Mouse (Mus musculus): Measurements from ENCODE around the gene Teddm1b. TPM values are rescaled to one million over a fixed set of nuclear protein-coding genes. Genes with fewer than 3 reads are reported as not detected.
A peak's percentile ranks its signal among the peaks of the same experiment; 100 is the strongest.
"Not testable (repeated sequence)": the region's sequence is repeated elsewhere in the genome, so short reads cannot be mapped to it uniquely, and the experiment has no call there.

The Teddm1b gene
- polyA plus RNA-seq (2015; fragmentation: Nextera tagmentation; extraction: Ambion mirVana): 1.1 and 1.4 TPM in 2 replicates

DNA sequence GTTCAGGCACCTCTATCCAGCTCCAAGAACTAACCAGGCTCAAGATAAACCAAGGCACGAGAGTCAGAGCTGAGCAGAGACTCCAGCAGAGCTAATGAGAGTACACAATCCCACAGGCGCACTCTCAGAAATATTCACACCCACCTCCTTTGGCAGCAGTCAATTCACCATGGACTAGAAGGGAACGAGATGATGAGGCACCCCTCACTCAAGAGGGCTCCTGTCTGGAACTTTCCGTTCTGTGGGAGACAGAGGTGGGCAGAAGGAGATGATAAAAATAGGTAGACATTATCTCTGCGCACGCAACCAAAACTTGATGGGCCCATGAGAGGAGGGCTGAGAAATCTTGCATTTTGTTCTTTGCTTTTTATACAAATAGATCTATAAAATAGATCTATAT, at the start of gene Teddm1b:
Gene Teddm1b, plus strand, starts transcription at position 301 of the 400 bp plus-strand sequence.
- Histone ChIP-seq H3K27me3 (no peaks in the 10 kb centered on the region), H3K4me2 (replicated peaks) (no peak within 1 kb of the TSS), H3K36me3 (no peaks in the 10 kb centered on the region), H3K27ac (no peak within 1 kb of the TSS), H3K4me1 (replicated peaks) (no peaks in the 10 kb centered on the region), H3K4me3 (replicated peaks) (no peak within 1 kb of the TSS), H3K9me3 (no peaks in the 10 kb centered on the region), H3K9ac (replicated peaks) (no peak within 1 kb of the TSS)
- no peak for ATAC-seq
- WGBS: 91% methylated on average over 6 of the region's 6 CpGs

DNA sequence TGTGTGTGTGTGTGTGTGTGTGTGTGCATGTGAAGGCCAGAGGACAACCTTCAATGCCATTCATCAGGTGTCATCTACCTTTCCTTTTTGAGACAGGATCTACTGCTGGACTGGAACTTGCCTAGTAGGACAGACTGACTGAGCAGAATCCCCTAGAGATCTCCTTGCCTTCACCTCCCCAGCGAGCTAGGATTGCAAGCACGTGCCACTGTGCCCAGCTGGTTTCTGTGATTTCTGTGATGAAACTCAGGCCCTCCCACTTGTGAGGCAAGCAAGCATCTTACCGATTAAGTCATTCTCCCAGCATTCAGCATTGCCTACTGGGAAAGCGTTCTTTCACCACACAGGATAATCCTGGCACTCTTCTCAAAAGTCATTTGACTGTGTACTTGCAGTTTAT, 43.4 kb upstream of the Teddm1b start:
- no peaks in the 10 kb centered on the region for H3K4me1 ChIP-seq (replicated peaks)
- H3K36me3 ChIP-seq: no peaks in the 10 kb centered on the region
- no peak overlapping the region for H3K9ac ChIP-seq (replicated peaks)
- H3K4me3 ChIP-seq (replicated peaks): no peak overlapping the region
- WGBS: 75% methylated on average over 4 of the region's 4 CpGs
- no peak overlapping the region for H3K27ac ChIP-seq
- H3K4me2 ChIP-seq (replicated peaks): no peak overlapping the region
- H3K9me3 ChIP-seq: no peaks in the 10 kb centered on the region
- no peak for ATAC-seq
- no peaks in the 10 kb centered on the region for H3K27me3 ChIP-seq

DNA sequence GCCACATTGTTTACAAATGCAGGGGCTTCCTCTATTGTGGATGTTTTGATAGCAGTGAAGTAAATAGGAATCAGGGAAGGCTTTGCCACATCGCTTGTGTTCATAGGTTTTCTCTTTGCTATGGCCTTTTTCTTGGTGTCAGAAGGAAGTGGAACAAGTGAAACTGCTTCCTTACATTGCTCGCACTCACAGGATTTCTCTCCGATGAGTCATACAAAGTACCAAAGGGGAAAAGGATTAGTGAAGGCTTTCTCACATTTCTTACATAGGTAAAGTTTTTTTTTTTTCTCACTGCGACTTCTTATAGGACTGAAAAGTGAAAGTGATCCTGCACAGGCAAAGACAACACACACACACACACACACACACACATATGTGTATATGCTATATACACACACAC, 38.1 kb upstream of the Teddm1b start:
- H3K4me3 ChIP-seq (replicated peaks): no peak overlapping the region
- no peak overlapping the region for H3K9ac ChIP-seq (replicated peaks)
- 94% methylated on average over 4 of the region's 4 CpGs for WGBS
- H3K27ac ChIP-seq: no peak overlapping the region
- no peaks in the 10 kb centered on the region for H3K27me3 ChIP-seq
- H3K36me3 ChIP-seq: no peaks in the 10 kb centered on the region
- no peak for ATAC-seq
- no peaks in the 10 kb centered on the region for H3K9me3 ChIP-seq
- H3K4me2 ChIP-seq (replicated peaks): no peak overlapping the region
- no peaks in the 10 kb centered on the region for H3K4me1 ChIP-seq (replicated peaks)

DNA sequence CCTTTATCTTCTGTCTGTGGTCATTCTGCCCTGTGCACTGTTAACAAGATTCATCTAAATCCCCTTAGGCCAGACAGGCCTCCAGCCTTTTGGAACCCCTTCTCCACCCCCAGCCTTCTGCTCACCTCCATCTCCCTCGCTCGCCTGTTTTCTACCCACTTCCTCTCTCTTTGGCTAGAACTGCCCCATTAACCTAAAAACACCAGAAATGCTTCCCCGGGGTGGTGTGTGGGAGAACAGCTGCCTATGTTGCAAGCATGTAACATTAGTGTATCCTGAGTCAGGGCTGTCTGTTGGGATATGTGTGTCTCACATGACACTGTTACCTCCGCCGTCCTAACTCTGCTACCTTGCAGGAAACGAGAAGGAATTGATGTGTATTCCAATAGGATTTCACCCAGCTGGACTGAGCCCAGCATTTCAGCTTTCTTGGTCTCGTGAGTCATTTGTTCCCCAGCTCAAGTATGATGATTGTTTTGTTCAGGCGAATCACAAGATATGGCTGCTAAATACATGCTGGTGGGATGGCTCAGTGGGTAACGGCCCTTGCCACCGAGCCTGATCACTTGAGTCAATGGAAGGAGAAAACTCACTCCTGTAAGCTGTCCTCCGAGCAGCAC, 31.9 kb upstream of the Teddm1b start:
- WGBS: 90% methylated on average over 11 of the region's 11 CpGs
- ATAC-seq: no peak

DNA sequence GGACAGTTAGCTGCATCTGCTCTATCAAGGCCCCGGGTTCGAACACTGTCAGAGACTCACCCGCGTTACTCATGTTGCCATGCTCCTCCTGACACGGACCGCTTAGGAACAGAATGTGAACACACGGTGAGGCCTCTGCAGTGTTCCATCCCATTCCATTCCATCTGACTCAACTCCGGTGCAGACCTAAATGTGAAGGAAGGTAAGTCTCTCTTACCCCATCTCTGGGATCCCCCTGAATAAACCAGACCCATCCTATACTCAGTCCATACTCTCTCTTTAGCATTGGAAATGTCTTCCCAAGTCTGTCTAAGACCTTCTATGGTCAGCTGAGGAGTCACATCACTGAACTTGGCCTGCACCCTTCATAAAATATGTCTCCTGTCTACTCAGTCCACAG, 30.1 kb upstream of the Teddm1b start, which contains the start of gene Rgsl1:
Gene Rgsl1, minus strand, starts transcription at position 101 of the 400 bp plus-strand sequence.
- no peak for ATAC-seq
- H3K9ac ChIP-seq (replicated peaks): no peak within 1 kb of the TSS
- no peak within 1 kb of the TSS for H3K4me2 ChIP-seq (replicated peaks)
- no peaks in the 10 kb centered on the region for H3K27me3 ChIP-seq
- 96% methylated on average over 8 of the region's 8 CpGs for WGBS
- no peaks in the 10 kb centered on the region; the same call in 1 of the 2 replicates for H3K4me1 ChIP-seq (replicated peaks)
- no peak within 1 kb of the TSS for H3K4me3 ChIP-seq (replicated peaks)
- no peaks in the 10 kb centered on the region for H3K36me3 ChIP-seq
- H3K27ac ChIP-seq: no peak within 1 kb of the TSS
- no peaks in the 10 kb centered on the region for H3K9me3 ChIP-seq

More for the DNA sequence above, 31.9 kb upstream of the Teddm1b start:
- Histone ChIP-seq H3K27me3 (no peaks in the 10 kb centered on the region), H3K4me1 (replicated peaks) (no peaks in the 10 kb centered on the region; the same call in 1 of the 2 replicates), H3K9ac (replicated peaks) (no peak overlapping the region), H3K4me3 (replicated peaks) (no peak overlapping the region), H3K27ac (no peak overlapping the region), H3K9me3 (no peaks in the 10 kb centered on the region), H3K4me2 (replicated peaks) (no peak overlapping the region), H3K36me3 (no peaks in the 10 kb centered on the region)

DNA sequence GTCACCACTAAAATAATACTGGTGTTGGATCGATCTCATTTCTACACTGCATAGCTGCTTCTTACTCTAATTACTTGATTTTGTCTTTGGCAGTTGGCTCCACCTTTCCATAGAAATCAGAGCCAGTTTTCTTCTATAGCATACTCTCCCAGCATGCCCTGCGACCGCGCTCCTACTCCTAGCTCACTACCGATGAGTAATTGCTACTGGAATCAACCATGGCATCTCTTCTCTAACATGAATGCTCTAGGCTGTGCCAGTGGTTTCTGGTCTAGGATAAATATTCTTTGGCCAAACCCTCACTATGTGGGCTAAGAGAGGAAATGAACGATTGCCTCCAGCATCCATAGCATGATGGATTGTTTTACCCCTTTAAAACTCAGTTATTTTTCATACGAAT, 27.7 kb upstream of the Teddm1b start:
- Histone ChIP-seq H3K36me3 (no peaks in the 10 kb centered on the region), H3K27ac (no peak overlapping the region), H3K27me3 (no peaks in the 10 kb centered on the region), H3K4me2 (replicated peaks) (no peak overlapping the region), H3K9me3 (no peaks in the 10 kb centered on the region), H3K4me3 (replicated peaks) (no peak overlapping the region), H3K4me1 (replicated peaks) (no peaks in the 10 kb centered on the region; the same call in 1 of the 2 replicates), H3K9ac (replicated peaks) (no peak overlapping the region)
- 96% methylated on average over 7 of the region's 7 CpGs for WGBS
- ATAC-seq: no peak

DNA sequence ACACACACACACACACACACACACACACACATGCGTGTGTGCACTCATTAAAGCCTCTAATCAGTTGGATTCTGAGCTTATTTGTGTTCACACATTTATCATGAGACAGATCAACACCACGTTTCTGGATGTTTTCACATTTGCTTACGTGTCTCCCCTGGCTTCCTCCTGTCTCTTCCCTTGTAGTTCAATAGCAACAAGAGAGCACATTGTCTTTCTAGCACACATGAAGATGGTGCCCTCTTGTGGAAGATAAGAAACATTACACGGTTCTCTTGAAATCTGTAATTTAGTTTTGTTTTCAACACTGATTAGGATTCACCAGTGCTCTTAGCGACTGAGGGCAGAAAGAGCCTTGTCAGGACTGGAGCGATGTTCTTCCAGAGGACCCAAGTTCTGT, 27.3 kb upstream of the Teddm1b start:
- Histone ChIP-seq H3K27ac (no peak overlapping the region), H3K36me3 (no peaks in the 10 kb centered on the region), H3K4me1 (replicated peaks) (no peaks in the 10 kb centered on the region; the same call in 1 of the 2 replicates), H3K4me2 (replicated peaks) (no peak overlapping the region), H3K27me3 (no peaks in the 10 kb centered on the region), H3K9ac (replicated peaks) (no peak overlapping the region), H3K4me3 (replicated peaks) (no peak overlapping the region), H3K9me3 (no peaks in the 10 kb centered on the region)
- 32% methylated on average over 6 of the region's 6 CpGs for WGBS
- ATAC-seq: peak; percentile 30; the same call in 1 of the 2 replicates

DNA sequence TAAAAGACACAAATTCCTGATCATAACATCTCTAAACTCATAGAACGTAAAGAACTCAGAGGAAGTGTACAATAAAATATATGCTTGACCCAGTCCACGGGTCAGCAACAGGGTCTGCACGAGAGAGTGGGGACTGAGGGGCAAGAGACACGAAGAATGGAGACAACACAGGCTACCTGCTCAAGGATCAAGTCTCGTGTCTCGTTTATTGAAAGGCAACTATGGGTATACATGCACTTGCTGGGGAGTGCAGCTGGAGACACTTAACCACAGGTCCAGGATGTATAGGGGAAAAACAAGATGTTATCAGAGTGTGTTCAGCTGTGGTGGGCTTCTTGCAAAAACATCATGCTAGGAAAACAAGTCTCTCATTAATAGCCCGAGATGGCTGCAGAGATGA, 21.4 kb upstream of the Teddm1b start:
- WGBS: 86% methylated on average over 7 of the region's 7 CpGs
- H3K27me3 ChIP-seq; H3K36me3 ChIP-seq; H3K9ac ChIP-seq (replicated peaks); H3K4me3 ChIP-seq (replicated peaks); H3K27ac ChIP-seq; H3K9me3 ChIP-seq; H3K4me1 ChIP-seq (replicated peaks); H3K4me2 ChIP-seq (replicated peaks); ATAC-seq: not testable (repeated sequence)

DNA sequence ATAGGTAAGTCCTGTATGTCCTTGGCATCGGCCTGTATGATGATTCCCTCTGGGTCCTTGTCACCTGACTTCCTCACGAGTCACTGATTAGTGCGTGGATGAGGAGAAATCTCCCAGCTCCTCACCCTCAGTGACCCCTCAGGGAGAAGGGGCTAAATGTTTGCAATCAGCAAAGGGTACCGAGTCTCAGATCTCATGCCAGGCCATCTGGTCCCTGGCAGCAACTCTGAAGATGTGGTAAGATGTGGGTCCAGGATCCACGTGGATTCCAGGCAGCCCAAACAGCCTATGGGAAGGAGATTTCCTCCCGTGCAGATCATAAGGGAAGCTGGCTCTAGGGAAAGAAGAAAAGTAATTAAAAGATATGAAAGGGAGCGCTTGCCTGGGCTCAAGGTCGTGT, 18.2 kb upstream of the Teddm1b start:
- 76% methylated on average over 8 of the region's 8 CpGs for WGBS
- Histone ChIP-seq H3K4me1 (replicated peaks) (no peaks in the 10 kb centered on the region), H3K4me2 (replicated peaks) (no peak overlapping the region), H3K9me3 (no peaks in the 10 kb centered on the region), H3K27me3 (no peaks in the 10 kb centered on the region), H3K9ac (replicated peaks) (no peak overlapping the region), H3K4me3 (replicated peaks) (no peak overlapping the region), H3K27ac (no peak overlapping the region), H3K36me3 (no peaks in the 10 kb centered on the region)
- no peak for ATAC-seq

DNA sequence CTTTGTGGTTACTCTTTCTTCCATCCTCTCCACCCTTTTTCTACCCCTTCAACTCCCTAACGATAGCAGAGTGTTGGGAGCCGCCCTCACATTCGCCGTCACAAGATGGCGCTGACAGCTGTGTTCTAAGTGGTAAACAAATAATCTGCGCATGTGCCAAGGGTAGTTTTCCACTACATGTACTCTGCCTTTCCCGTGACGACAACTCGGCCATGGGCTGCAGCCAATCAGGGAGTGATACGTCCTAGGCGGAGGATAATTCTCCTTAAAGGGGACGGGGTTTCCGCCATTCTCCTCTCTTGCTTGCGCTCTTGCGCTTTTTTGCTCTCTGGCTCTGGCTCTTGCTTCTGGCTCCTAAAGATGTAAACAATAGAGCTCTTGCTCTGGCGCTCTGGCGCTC, 6.2 kb downstream of the Teddm1b start:
- ATAC-seq; H3K4me2 ChIP-seq (replicated peaks); H3K4me3 ChIP-seq (replicated peaks); H3K9me3 ChIP-seq; H3K36me3 ChIP-seq; H3K27me3 ChIP-seq; H3K4me1 ChIP-seq (replicated peaks); H3K9ac ChIP-seq (replicated peaks); H3K27ac ChIP-seq: not testable (repeated sequence)
- 96% methylated on average over 17 of the region's 17 CpGs for WGBS

DNA sequence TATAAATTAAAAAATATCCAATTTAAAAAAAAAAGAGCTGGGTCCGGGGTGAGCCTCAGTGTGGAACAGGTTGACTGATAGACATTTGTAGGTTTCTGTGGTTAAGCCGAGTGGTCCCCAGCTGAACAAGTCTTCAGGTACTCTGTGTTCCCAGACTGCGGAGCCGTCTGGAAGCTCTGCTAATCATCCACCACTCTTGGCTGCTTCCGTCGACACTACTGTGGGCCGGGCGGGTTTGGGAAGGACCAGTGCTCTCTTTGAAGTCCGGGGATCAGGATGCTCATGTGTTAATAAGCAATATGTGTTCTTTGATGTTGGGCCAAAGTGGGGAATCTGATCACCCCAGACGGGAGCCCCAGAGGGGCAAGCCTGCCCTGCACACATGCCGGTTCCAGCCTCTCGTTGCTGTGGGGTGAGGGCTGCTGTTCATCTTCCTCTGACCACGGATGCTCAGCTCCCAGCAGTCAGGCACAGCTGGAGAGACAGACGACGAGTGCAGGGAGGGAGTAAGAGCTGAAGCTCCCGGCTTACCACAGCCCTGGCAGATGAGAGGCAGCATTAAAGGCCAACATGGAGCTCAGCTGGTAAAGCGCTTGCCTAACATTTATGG, 12.0 kb downstream of the Teddm1b start:
- ATAC-seq: peak; percentile 69

DNA sequence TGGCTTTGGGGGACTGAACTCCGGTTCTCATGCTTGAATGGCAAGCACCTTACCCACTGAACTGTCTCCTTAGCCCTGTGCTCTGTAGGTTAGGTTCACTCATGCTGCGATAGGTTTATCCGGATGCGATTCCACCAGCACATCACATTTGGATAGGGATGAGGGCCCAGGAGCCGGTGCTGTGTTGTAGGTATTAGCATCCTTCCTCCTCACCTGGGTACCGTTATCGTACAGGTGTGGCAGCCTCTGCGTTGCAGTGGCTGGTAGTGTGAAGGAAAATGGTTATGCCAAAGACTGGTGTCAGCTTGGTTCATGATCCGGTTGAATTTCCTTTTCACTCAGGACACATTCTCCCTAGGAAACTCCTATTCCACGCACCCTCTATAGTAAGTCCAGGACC, 16.0 kb downstream of the Teddm1b start:
- no peaks in the 10 kb centered on the region for H3K9me3 ChIP-seq
- no peak for ATAC-seq
- peaks cover 5% of the 10 kb centered on the region for H3K4me1 ChIP-seq (replicated peaks)
- no peak overlapping the region for H3K9ac ChIP-seq (replicated peaks)
- H3K4me3 ChIP-seq (replicated peaks): no peak overlapping the region
- no peaks in the 10 kb centered on the region for H3K36me3 ChIP-seq
- no peak overlapping the region for H3K4me2 ChIP-seq (replicated peaks)
- no peak overlapping the region for H3K27ac ChIP-seq
- 95% methylated on average over 10 of the region's 10 CpGs for WGBS
- peaks cover 10% of the 10 kb centered on the region for H3K27me3 ChIP-seq

More for the DNA sequence above, 12.0 kb downstream of the Teddm1b start:
- Histone ChIP-seq H3K4me2 (replicated peaks) (no peak overlapping the region), H3K36me3 (no peaks in the 10 kb centered on the region), H3K4me1 (replicated peaks) (peaks cover 5% of the 10 kb centered on the region), H3K9me3 (no peaks in the 10 kb centered on the region), H3K27me3 (no peaks in the 10 kb centered on the region), H3K9ac (replicated peaks) (no peak overlapping the region; the same call in 1 of the 2 replicates), H3K27ac (no peak overlapping the region), H3K4me3 (replicated peaks) (no peak overlapping the region)
- WGBS: 33% methylated on average over 17 of the region's 17 CpGs
